Mouse (Mus musculus) CH12.LX (cell line): Measurements from ENCODE around the gene Rab10.

Experiments
- CTCF ChIP-seq, 2 experiments: IDR thresholded peaks in 1 of 2; conservative IDR thresholded peaks in 1 of 2; 2 replicates each; pipeline ENCODE4 v1.5.1; 2011 to 2012; ENCODE audit warnings: low read depth in 2 of 2, low read length in 2 of 2, improper control_type of control experiment in 1 of 2, inconsistent platforms in 1 of 2, mild to moderate bottlenecking in 1 of 2, moderate library complexity in 1 of 2
- EP300 ChIP-seq: IDR thresholded peaks from 2 replicates; pipeline ENCODE4 v1.6.1; 2011; ENCODE audit warnings: low read length, improper control_type of control experiment
- NELFE ChIP-seq: IDR thresholded peaks from 2 replicates; pipeline ENCODE4 v1.6.1; 2011; ENCODE audit warnings: low read depth, low read length, improper control_type of control experiment
- POLR2A ChIP-seq: IDR thresholded peaks from 2 replicates; pipeline ENCODE4 v1.6.1; 2011; ENCODE audit warnings: low read depth, mild to moderate bottlenecking, improper control_type of control experiment, low read length
- RCOR1 ChIP-seq: conservative IDR thresholded peaks from 2 replicates; pipeline ENCODE4 v1.6.1; 2012; ENCODE audit warnings: low read depth, mild to moderate bottlenecking, inconsistent platforms, low read length, improper control_type of control experiment
- TCF12 ChIP-seq: IDR thresholded peaks from 2 replicates; pipeline ENCODE4 v1.6.1; 2014; ENCODE audit warnings: low read depth, mild to moderate bottlenecking, inconsistent platforms, low read length, improper control_type of control experiment
- UBTF ChIP-seq: IDR thresholded peaks from 2 replicates; pipeline ENCODE4 v1.6.1; 2012; ENCODE audit warnings: low read depth, mild to moderate bottlenecking, inconsistent platforms, low read length, improper control_type of control experiment, moderate library complexity
- ZC3H11A ChIP-seq: IDR thresholded peaks from 2 replicates; pipeline ENCODE4 v1.6.1; 2012; ENCODE audit warnings: low read depth, mild to moderate bottlenecking, inconsistent platforms, low read length, improper control_type of control experiment

DNA sequence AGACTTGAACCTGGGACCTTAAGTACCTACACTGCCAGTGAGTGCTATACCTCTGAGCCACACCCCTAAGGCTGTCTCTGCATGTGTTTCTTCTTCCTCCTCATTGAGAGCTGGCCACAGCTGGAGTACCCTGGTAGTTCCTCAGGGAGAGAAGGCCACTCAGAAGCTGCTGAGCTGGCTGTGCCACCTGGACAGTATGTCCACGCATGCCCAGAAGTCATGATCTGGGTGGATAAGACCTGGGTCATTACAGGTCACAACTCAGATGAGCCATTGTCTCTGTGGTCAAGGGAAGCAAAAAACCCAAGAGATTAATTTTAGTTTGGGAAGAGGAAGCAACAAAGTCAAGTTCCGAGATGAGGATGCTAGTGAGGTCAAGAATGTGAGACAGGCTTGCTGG is 34.4 kb upstream of the Rab10 start:
- TF ChIP-seq CTCF (conservative IDR thresholded peaks at IDR 0.05 in 1 of 2, IDR thresholded peaks at IDR 0.05 in 1 of 2; ENCODE audit: low read depth in 2 of 2, low read length in 2 of 2) (no peak), NELFE (no peak), UBTF (no peak), ZC3H11A (no peak), POLR2A (no peak), RCOR1 (no peak), EP300 (no peak), TCF12 (no peak)
